ENCODE assay signal across 13 mouse cellular contexts in genomic region chr10:111583124-111583743, GRCm38 (mm10).
DNase-seq lines count a peak whose midpoint lies in the region; ATAC-seq and TF ChIP-seq lines count a peak whose summit lies in the region.
"Had no signal": no experiment of that assay in that cellular context is flagged by ENCODE, and none has a peak within 500 bp of the region (broad histone marks: within the 10 kb centered on the region; RNA-seq: fewer than 3 reads in every experiment).

No protein-coding gene starts in this region.

- no peaks in the 10 kb centered on the region for H3K27me3 ChIP-seq in kidney, postnatal 0 days (ENCODE audit: insufficient read depth, low read length)
- no peaks in the 10 kb centered on the region for H3K27me3 ChIP-seq in intestine, embryonic 15.5 days (replicated peaks)
- H3K27me3 ChIP-seq: stomach, embryonic 15.5 days had no signal

- no peak overlapping the region for H3K27ac ChIP-seq in kidney, postnatal 0 days
- H3K27ac ChIP-seq in brown adipose tissue, adult 24 weeks (replicated peaks; ENCODE audit: low read depth, low read length): no peak overlapping the region
- no peak overlapping the region for H3K27ac ChIP-seq in intestine, embryonic 15.5 days
- H3K27ac ChIP-seq: layer of hippocampus, adult 2 months; stomach, embryonic 15.5 days had no signal

- no peaks in the 10 kb centered on the region; the same call in 1 of the 2 replicates for H3K4me1 ChIP-seq in kidney, postnatal 0 days (replicated peaks; ENCODE audit: insufficient read depth, low read length)
- peaks cover 6% of the 10 kb centered on the region; the same call in 1 of the 2 replicates for H3K4me1 ChIP-seq in brown adipose tissue, adult 24 weeks (ENCODE audit: control insufficient read depth, insufficient read depth, insufficient read length, low read length)
- H3K4me1 ChIP-seq in intestine, embryonic 15.5 days (replicated peaks): peaks cover 3% of the 10 kb centered on the region

- WGBS in kidney, postnatal 0 days: 83% methylated on average over 20 of the region's 20 CpGs
- 85% methylated on average over 20 of the region's 20 CpGs for WGBS in intestine, embryonic 15.5 days

- no peak for ATAC-seq in kidney, postnatal 0 days (replicated peaks; ENCODE audit: low FRiP score, low read depth)
- ATAC-seq in intestine, embryonic 15.5 days: peak; percentile 35; the same call in 1 of the 2 replicates
- ATAC-seq in megakaryocyte-erythroid progenitor cell, adult 5-6 weeks (replicated peaks; ENCODE audit: low FRiP score, low TSS enrichment, poor library complexity, severe bottlenecking): peak; percentile 40

- DNase-seq in kidney, postnatal 0 days (ENCODE audit: low spot score): no peak
- no peak for DNase-seq in kidney, postnatal 10 days
- DNase-seq in cerebellum, adult 11-12 months: no peak
- DNase-seq in urinary bladder, postnatal 10 days (ENCODE audit: low spot score): no peak
- DNase-seq in gastrocnemius, postnatal 10 days: no peak
- DNase-seq: cerebellum, postnatal 10 days; gastrocnemius, postnatal 14 days had no signal

- no peaks in the 10 kb centered on the region for H3K36me3 ChIP-seq in kidney, postnatal 0 days (ENCODE audit: insufficient read depth, low read length)
- H3K36me3 ChIP-seq in intestine, embryonic 15.5 days: no peaks in the 10 kb centered on the region
- H3K36me3 ChIP-seq: stomach, embryonic 15.5 days had no signal

- H3K4me2 ChIP-seq in kidney, postnatal 0 days (ENCODE audit: low read length): 0 out of 2 replicates have a peak overlapping the region, but pooled peaks have one; percentile 3
- H3K4me2 ChIP-seq in intestine, embryonic 15.5 days (replicated peaks): no peak overlapping the region
- H3K4me2 ChIP-seq: midbrain, embryonic 11.5 days; stomach, embryonic 15.5 days had no signal

- TF ChIP-seq CTCF in kidney, postnatal 0 days (IDR thresholded peaks at IDR 0.05; ENCODE audit: low read depth): no peak

- no peak overlapping the region for H3K4me3 ChIP-seq in kidney, postnatal 0 days (replicated peaks; ENCODE audit: low read depth, low read length)
- 0 out of 2 replicates have a peak overlapping the region, but pooled peaks have one; percentile 0 for H3K4me3 ChIP-seq in brown adipose tissue, adult 24 weeks (ENCODE audit: insufficient read depth, low read depth, low read length)
- no peak overlapping the region for H3K4me3 ChIP-seq in intestine, embryonic 15.5 days (replicated peaks)
- H3K4me3 ChIP-seq: layer of hippocampus, adult 2 months; stomach, embryonic 15.5 days had no signal

- H3K9ac ChIP-seq in kidney, postnatal 0 days (ENCODE audit: low read depth, low read length): no peak overlapping the region
- H3K9ac ChIP-seq in intestine, embryonic 15.5 days: no peak overlapping the region
- H3K9ac ChIP-seq: stomach, embryonic 15.5 days had no signal

- H3K9me3 ChIP-seq in kidney, postnatal 0 days (replicated peaks; ENCODE audit: low read length): no peaks in the 10 kb centered on the region
- no peaks in the 10 kb centered on the region for H3K9me3 ChIP-seq in intestine, embryonic 15.5 days
- H3K9me3 ChIP-seq: stomach, embryonic 15.5 days had no signal
